Mouse (Mus musculus): ENCODE data around the gene Ypel3.
"Not testable (repeated sequence)": the region's sequence is repeated elsewhere in the genome, so short reads cannot be mapped to it uniquely, and the experiment has no call there.

The Ypel3 gene

GRCm38 (mm10) chr7:126767001-126767400, 9.8 kb upstream of the Ypel3 start:
- no peak for DNase-seq

GRCm38 (mm10) chr7:126770784-126771183, 6.0 kb upstream of the Ypel3 start:
- no peak for DNase-seq

- no peak for DNase-seq
Measured at GRCm38 (mm10) chr7:126773351-126773750, 3.4 kb upstream of the Ypel3 start.

GRCm38 (mm10) chr7:126774463-126774862, 2.3 kb upstream of the Ypel3 start:
- DNase-seq: no peak

- DNase-seq: peak; percentile 57
Measured at GRCm38 (mm10) chr7:126775185-126775977, 1.4 kb upstream of the Ypel3 start.

- DNase-seq: no peak
Measured at GRCm38 (mm10) chr7:126775978-126776234, 849 bp upstream of the Ypel3 start.

- DNase-seq: peak; percentile 41
Measured at GRCm38 (mm10) chr7:126777476-126777875, 721 bp downstream of the Ypel3 start.

- no peak for DNase-seq
Measured at GRCm38 (mm10) chr7:126778147-126778546, 1.4 kb downstream of the Ypel3 start.

GRCm38 (mm10) chr7:126779101-126779500, 2.3 kb downstream of the Ypel3 start:
- not testable (repeated sequence) for DNase-seq

- peak; percentile 97 for DNase-seq
Measured at GRCm38 (mm10) chr7:126779983-126780970, 3.5 kb downstream of the Ypel3 start.

- DNase-seq: peak; percentile 47
Measured at GRCm38 (mm10) chr7:126780971-126781635, 4.3 kb downstream of the Ypel3 start, which contains the start of gene Tbx6. Gene Tbx6 (plus strand): TSS chr7:126781483.

- no peak for DNase-seq
Measured at GRCm38 (mm10) chr7:126781661-126782370, 5.1 kb downstream of the Ypel3 start.

- no peak for DNase-seq
Measured at GRCm38 (mm10) chr7:126782693-126783092, 5.9 kb downstream of the Ypel3 start.

GRCm38 (mm10) chr7:126784469-126784868, 7.7 kb downstream of the Ypel3 start:
- no peak for DNase-seq

- DNase-seq: no peak
Measured at GRCm38 (mm10) chr7:126785056-126785455, 8.3 kb downstream of the Ypel3 start.

- no peak for DNase-seq
Measured at GRCm38 (mm10) chr7:126786142-126786541, 9.4 kb downstream of the Ypel3 start.

- no peak for DNase-seq
Measured at GRCm38 (mm10) chr7:126789141-126789540, 12.4 kb downstream of the Ypel3 start.

- DNase-seq: peak; percentile 98
Measured at GRCm38 (mm10) chr7:126791851-126792720, 15.3 kb downstream of the Ypel3 start, which contains the start of gene Ppp4c. Gene Ppp4c (minus strand): TSS chr7:126792496.

- peak; percentile 26 for DNase-seq
Measured at GRCm38 (mm10) chr7:126792721-126793443, 16.1 kb downstream of the Ypel3 start.

GRCm38 (mm10) chr7:126793456-126794270, 16.9 kb downstream of the Ypel3 start:
- no peak for DNase-seq
